Mouse (Mus musculus) spleen, postnatal 36 days (tissue): ENCODE measurements at regions not wholly inside any gene's neighbourhood (a gene's known extent, or its start where the extent isn't known, plus 50 kb on each side); places are given as distances from the start of the nearest gene placed in this dataset.
"Not testable (repeated sequence)": the region's sequence is repeated elsewhere in the genome, so short reads cannot be mapped to it uniquely, and the experiment has no call there.

ENCODE experiments used
- DNase-seq, 2 experiments: peaks; one replicate each; pipeline ENCODE4 v3.0.0; 2022; ENCODE audit warnings: low spot score in 2 of 2, mixed read lengths in 1 of 2

GRCm38 (mm10) chr16:55520077-55520476, 222.3 kb upstream of the Zpld1 start:
- no peak for DNase-seq

GRCm38 (mm10) chr16:55519646-55520045, 221.9 kb upstream of the Zpld1 start:
- peak; percentile 20 for DNase-seq

DNA sequence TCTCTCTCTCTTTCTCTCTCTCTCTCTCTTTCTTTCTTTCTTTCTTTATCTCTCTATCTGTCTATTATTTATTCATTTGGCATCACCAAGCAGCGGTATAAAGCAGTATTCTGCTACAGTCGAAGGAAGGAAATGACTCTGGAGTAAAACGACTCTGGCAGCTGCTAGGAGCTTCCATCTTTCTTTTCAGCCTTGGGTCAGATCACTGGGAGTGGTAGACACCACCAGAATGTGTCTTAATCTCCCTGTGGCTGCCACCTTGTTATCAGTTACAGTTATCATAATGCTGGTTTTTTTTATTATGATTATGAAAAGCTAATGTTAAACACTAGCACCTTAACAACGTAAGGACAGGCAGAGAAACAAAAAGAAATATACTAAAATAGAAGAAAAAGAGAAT, 219.2 kb upstream of the Zpld1 start:
- DNase-seq = no peak

DNA sequence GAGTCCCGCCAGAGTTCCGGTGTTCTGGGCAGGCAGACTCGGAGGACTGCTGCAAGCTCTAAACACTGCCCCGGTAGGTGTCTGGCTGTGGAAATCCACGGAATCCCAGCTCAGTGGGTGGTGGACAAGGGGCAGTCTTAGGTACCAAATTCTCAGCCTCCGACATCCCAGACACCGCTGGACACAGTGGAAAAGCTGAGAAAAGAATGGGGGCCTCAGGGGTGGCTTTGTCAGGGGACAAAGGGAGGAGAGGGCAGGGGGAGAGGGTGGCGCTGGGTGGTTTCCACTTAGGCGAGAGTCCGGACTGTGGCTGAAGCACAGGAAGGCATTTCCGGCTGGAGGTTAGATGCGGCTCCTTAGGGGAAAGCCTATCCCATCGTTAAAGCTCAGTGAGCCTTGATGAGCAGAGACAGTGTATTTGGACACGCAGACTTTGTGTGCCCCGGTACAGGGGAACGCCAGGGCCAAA, 217.5 kb upstream of the Zpld1 start:
- DNase-seq = no peak

GRCm38 (mm10) chr16:55514448-55515200, 216.8 kb upstream of the Zpld1 start:
- no peak for DNase-seq

DNA sequence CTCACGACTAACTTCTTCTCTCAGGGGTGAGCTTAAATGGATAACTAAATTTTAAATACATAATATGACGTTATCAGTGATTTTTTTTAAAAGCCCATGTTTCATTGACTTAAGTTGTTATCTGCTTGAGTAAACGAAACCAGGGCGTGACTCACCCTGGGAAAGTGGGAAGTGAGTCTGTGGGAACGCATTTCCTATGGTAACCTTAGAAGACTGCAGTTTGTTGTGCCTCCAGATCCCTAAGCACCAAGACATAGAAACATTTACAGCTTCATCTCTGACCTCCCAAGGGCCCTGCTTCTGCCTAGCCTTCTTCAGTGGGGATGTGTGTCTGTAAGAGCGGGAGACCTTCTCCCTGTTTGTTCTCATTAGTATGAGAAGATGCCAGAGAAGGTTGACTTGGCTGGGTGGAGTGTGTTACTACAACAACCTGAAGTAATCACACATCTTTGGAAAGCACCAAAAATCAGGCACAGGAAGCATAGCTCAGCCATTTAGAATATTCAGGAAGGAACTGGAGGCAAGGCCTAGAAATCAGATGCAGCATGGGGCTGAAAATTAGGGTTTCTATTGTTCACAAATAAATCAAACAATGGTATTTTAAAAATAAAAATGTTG, 207.1 kb upstream of the Zpld1 start:
- DNase-seq = no peak

DNA sequence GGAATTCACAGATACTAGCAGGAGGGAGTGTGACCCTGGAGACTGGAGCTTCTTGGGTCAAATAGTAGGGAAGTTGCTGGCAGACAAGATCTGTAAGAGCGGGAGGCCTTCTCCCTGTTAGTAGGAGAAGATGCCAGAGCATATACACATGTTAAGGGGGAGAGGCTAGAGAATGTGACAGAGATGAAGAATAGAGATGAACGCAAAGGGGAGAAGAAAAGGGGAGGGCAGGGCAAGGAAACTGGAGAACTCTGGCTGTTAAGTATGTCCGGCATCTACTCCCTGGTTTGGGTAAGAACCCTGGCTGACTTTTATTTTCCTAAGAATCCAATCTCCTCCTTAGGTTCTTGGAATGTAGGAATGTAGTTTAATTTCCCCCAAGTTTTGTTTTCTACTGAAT, 206.5 kb upstream of the Zpld1 start:
- no peak for DNase-seq

GRCm38 (mm10) chr16:55503273-55503672, 205.5 kb upstream of the Zpld1 start:
- no peak for DNase-seq

DNA sequence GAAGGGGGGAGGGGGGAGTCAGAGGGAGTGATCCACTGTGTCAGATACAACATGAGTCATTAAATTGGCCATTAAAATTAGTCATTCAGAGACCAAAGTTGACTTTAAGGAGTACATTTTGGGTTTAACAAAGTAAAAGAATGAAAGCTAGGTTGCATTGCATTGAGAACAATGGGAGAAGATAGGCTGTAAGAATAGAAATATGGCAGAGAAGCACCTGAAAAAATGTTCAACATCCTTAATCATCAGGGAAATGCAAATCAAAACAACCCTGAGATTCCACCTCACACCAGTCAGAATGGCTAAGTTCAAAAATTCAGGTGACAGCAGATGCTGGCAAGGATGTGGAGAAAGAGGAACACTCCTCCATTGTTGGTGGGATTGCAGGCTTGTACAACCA, 202.0 kb upstream of the Zpld1 start:
- not testable (repeated sequence) for DNase-seq

DNA sequence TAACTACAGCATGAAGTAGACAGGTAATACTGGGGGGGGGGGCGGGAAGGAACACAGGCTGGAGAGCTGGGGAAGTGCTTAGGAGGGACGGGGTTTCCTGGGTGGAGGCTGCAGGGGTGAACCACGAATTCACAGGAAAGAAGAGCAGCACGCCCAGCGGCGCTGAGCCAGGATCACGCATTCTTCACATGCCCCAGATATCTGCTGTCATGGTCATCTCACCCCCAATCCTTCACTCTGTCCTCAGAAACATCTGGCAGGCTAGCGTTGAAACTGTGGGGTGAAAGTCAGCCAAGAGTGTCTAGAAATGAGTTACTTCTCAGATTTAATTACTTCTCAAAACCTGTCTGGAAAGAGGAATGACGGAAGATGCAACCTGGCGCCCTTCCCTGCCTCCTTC, 197.3 kb upstream of the Zpld1 start:
- no peak for DNase-seq

- DNase-seq = no peak
These were observed 196.4 kb upstream of the Zpld1 start for GRCm38 (mm10) chr16:55494162-55494561.

DNA sequence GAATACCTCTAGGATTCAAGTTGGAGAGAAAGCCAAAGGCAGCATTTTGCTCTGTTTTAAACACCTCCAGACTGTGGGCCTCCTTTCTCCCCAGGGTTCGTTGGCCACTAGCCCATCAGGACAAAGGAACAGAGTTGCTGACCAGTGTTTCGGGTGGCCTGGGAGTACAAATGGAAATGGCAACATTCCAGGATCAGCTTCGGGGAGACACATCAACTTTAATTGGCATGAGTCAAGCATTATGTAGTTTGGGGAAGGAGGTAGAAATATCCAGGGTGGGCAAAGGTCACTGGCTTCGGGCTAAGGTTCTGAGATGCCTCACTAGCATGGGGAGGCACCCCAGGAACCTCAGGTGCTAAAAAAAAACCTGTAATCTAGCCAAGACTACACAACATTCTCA, 194.3 kb upstream of the Zpld1 start:
- no peak for DNase-seq

DNA sequence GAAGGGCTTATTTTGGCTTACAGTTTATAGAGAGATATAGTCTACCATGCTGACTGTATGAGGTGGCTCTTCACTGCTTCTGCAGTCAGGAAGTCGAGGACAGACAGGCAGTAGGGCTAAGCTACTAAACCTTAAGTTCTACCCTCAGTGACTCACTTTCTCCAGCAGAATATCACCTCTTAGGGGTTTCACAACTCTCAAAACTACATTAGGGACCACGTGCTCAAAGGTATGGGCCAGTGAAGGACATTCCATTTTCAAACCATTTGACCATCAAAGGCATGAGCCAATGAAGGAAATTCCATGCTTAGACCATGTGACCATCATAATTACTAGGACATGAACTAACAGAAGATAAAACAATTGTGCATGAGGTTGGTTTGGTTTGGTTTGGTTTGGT, 186.6 kb upstream of the Zpld1 start:
- no peak for DNase-seq

- no peak for DNase-seq
These were observed 183.0 kb upstream of the Zpld1 start for GRCm38 (mm10) chr16:55480745-55481144.

DNA sequence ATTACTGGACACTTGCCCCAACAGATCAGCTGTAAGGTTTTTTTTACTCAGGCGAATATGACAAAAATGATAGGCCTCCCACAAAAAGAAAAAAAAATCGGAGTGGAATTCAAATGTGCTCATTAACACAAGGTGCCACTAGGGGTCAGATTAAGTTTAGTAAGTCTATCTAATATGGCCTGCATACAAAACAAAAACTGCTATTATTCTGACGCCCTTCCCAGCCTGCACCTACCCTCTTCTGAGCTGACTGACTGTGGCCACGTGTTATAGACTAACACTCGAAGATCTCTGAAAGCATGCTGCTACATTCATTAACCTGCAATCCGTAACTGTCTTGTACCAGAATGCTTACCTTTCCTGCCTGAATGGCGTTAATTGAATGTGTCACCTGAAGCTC, 182.5 kb upstream of the Zpld1 start:
- DNase-seq = no peak

- DNase-seq = peak; percentile 25 to 48
These were observed 178.9 kb upstream of the Zpld1 start for GRCm38 (mm10) chr16:55476544-55477208.

GRCm38 (mm10) chr16:55474950-55475525, 177.3 kb upstream of the Zpld1 start:
- no peak for DNase-seq

DNA sequence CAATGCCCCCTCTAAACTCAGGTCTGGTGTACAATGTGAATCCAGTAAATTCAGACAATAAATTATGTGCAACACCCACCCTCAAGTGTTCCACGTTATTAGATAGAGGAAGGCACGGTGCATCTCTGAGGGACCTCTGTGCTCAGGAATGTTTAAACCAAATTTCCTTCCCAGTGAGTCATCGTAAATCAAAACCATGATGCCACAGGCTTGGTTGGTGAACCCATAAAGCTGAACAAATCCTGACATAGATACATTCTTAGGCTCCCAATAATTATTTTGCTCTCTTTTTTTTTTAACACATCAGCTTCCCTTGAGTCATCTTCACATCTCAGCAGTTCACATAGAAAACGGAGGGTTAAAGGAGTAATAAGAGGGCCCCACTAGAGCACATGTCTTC, 173.6 kb upstream of the Zpld1 start:
- no peak for DNase-seq

- no peak for DNase-seq
These were observed 172.9 kb upstream of the Zpld1 start for GRCm38 (mm10) chr16:55470721-55471120.

DNA sequence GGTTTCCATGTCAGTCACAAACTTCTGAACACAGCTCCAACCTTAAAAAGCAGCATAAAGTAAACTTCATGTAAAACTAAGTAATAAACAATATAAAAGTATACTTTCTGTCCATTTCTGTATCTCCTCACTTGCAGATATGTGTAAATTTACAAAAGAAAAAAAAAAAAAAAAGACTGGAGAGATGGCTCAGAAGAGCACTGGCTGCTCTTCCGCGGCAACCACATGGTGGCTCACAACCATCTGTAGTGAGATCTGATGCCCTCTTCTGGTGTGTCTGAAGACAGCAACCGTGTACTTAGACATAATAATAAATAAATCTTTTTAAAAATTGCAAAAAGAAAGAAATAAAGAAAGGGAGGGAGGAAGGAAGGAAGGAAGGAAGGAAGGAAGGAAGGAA, 171.9 kb upstream of the Zpld1 start:
- DNase-seq = no peak

GRCm38 (mm10) chr16:55468833-55469458, 171.2 kb upstream of the Zpld1 start:
- peak; percentile 23 to 44 for DNase-seq

DNA sequence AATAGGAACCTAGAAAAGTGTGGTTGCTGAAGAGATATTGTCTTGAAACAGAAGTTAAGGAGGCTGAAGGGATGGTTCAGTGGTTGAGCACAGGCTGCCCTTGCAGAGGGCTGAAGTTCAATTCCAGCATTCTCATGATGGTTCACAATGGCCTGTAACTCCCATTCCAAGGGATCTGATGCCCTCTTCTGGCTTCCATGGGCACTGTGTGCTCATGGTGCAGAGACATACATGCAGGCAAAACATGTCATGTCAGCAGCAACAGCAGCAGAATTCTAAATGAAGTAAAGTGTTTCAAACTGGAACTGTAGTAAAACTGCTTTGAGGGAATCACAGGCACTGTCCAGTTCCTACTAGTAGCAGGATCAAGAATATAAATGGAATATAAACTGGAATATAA, 162.7 kb upstream of the Zpld1 start:
- no peak for DNase-seq
